Mouse (Mus musculus): ENCODE results near the gene Prss22. TPM values are rescaled to one million over a fixed set of nuclear protein-coding genes. Genes with fewer than 3 reads are reported as not detected.
"Not testable (repeated sequence)": the region's sequence is repeated elsewhere in the genome, so short reads cannot be mapped to it uniquely, and the experiment has no call there.

Prss22 gene
- total and polyA plus RNA-seq, 2 experiments: not detected

- no peak for TF ChIP-seq CTCF (IDR thresholded peaks at IDR 0.05; ENCODE audit: low read depth, low read length)
- TF ChIP-seq POLR2A (IDR thresholded peaks at IDR 0.05; ENCODE audit: extremely low read depth, insufficient read depth, low read length): no peak
- H3K4me3 ChIP-seq (ENCODE audit: insufficient read depth, low read depth, low read length): no peak within 1 kb of the TSS
- 75% methylated on average over 5 of the region's 5 CpGs for WGBS
These were observed 42.7 kb downstream of the Prss22 start, which contains the start of gene Sbpl for GRCm38 (mm10) chr17:23955174-23955573. Gene Sbpl, minus strand, starts transcription at chr17:23955274.

GRCm38 (mm10) chr17:23950828-23951227 is 47.1 kb downstream of the Prss22 start:
- not testable (repeated sequence) for H3K79me2 ChIP-seq (ENCODE audit: control insufficient read depth, insufficient read depth, low read length); H3K4me1 ChIP-seq (ENCODE audit: control insufficient read depth, insufficient read depth, low read length); DNase-seq (ENCODE audit: extremely low read depth, low read depth, low spot score); H3K4me3 ChIP-seq (ENCODE audit: insufficient read depth, low read depth, low read length); H3K27me3 ChIP-seq (ENCODE audit: control insufficient read depth, insufficient read depth, low read length); H3K9ac ChIP-seq (ENCODE audit: low read depth, low read length); H3K27ac ChIP-seq (replicated peaks; ENCODE audit: insufficient read depth, low read depth, low read length); H3K36me3 ChIP-seq (ENCODE audit: control insufficient read depth, insufficient read depth, low read length)
- WGBS: 75% methylated on average over 4 of the region's 4 CpGs

More at GRCm38 (mm10) chr17:23955174-23955573, 42.7 kb downstream of the Prss22 start, which contains the start of gene Sbpl:
- H3K79me2 ChIP-seq (ENCODE audit: control insufficient read depth, insufficient read depth, low read length): no peaks in the 10 kb centered on the region
- no peaks in the 10 kb centered on the region for H3K36me3 ChIP-seq (ENCODE audit: control insufficient read depth, insufficient read depth, low read length)
- H3K9ac ChIP-seq (ENCODE audit: low read depth, low read length): no peak within 1 kb of the TSS
- H3K4me1 ChIP-seq (ENCODE audit: control insufficient read depth, insufficient read depth, low read length): no peaks in the 10 kb centered on the region
- no peaks in the 10 kb centered on the region for H3K27me3 ChIP-seq (ENCODE audit: control insufficient read depth, insufficient read depth, low read length)
- DNase-seq (ENCODE audit: extremely low read depth, low read depth, low spot score): no peak
- H3K27ac ChIP-seq (replicated peaks; ENCODE audit: insufficient read depth, low read depth, low read length): no peak within 1 kb of the TSS

GRCm38 (mm10) chr17:23949068-23949467 is 48.8 kb downstream of the Prss22 start:
- TF ChIP-seq CTCF (IDR thresholded peaks at IDR 0.05; ENCODE audit: low read depth, low read length) (no peak), POLR2A (IDR thresholded peaks at IDR 0.05; ENCODE audit: extremely low read depth, insufficient read depth, low read length) (no peak)
- Histone ChIP-seq H3K27me3 (ENCODE audit: control insufficient read depth, insufficient read depth, low read length) (no peaks in the 10 kb centered on the region), H3K27ac (replicated peaks; ENCODE audit: insufficient read depth, low read depth, low read length) (no peak overlapping the region), H3K79me2 (ENCODE audit: control insufficient read depth, insufficient read depth, low read length) (no peaks in the 10 kb centered on the region), H3K36me3 (ENCODE audit: control insufficient read depth, insufficient read depth, low read length) (no peaks in the 10 kb centered on the region), H3K4me3 (ENCODE audit: insufficient read depth, low read depth, low read length) (no peak overlapping the region), H3K4me1 (ENCODE audit: control insufficient read depth, insufficient read depth, low read length) (no peaks in the 10 kb centered on the region), H3K9ac (ENCODE audit: low read depth, low read length) (no peak overlapping the region)
- WGBS: 80% methylated on average over 2 of the region's 2 CpGs
- no peak for DNase-seq (ENCODE audit: extremely low read depth, low read depth, low spot score)

GRCm38 (mm10) chr17:23947486-23947885 is 50.4 kb downstream of the Prss22 start:
- not testable (repeated sequence) for H3K79me2 ChIP-seq (ENCODE audit: control insufficient read depth, insufficient read depth, low read length); H3K4me3 ChIP-seq (ENCODE audit: insufficient read depth, low read depth, low read length); H3K4me1 ChIP-seq (ENCODE audit: control insufficient read depth, insufficient read depth, low read length); H3K36me3 ChIP-seq (ENCODE audit: control insufficient read depth, insufficient read depth, low read length); H3K27ac ChIP-seq (replicated peaks; ENCODE audit: insufficient read depth, low read depth, low read length); H3K27me3 ChIP-seq (ENCODE audit: control insufficient read depth, insufficient read depth, low read length); DNase-seq (ENCODE audit: extremely low read depth, low read depth, low spot score); H3K9ac ChIP-seq (ENCODE audit: low read depth, low read length)
- 84% methylated on average over 4 of the region's 4 CpGs for WGBS

Other genes starting within 250 kb of the Prss22 start
- gene Flywch1, start 226.5 kb downstream of the Prss22 start, total RNA-seq (2014; rRNA removed): 11.1 and 12.6 TPM in 2 replicates
- 13.8 and 14.2 TPM in 2 replicates for gene Flywch1, start 226.5 kb downstream of the Prss22 start, polyA plus RNA-seq (2012; rRNA removed)
- 1.5 and 1.8 TPM in 2 replicates for gene Flywch2, start 212.0 kb downstream of the Prss22 start, total RNA-seq (2014; rRNA removed)
- 1.5 and 2.6 TPM in 2 replicates for gene Flywch2, start 212.0 kb downstream of the Prss22 start, polyA plus RNA-seq (2012; rRNA removed)
- gene Srrm2, start 207.6 kb downstream of the Prss22 start, total RNA-seq (2014; rRNA removed): 33.0 and 46.5 TPM in 2 replicates
- 177 and 316 TPM in 2 replicates for gene Srrm2, start 207.6 kb downstream of the Prss22 start, polyA plus RNA-seq (2012; rRNA removed)
- gene Elob, start 169.0 kb downstream of the Prss22 start, total RNA-seq (2014; rRNA removed): 153 and 187 TPM in 2 replicates
- gene Elob, start 169.0 kb downstream of the Prss22 start, polyA plus RNA-seq (2012; rRNA removed): 276 and 336 TPM in 2 replicates
- not detected in 2 replicates for gene Prss33, start 162.0 kb downstream of the Prss22 start, total RNA-seq (2014; rRNA removed)
- gene Prss33, start 162.0 kb downstream of the Prss22 start, polyA plus RNA-seq (2012; rRNA removed): not detected in 2 replicates
- gene Prss32, start 154.2 kb downstream of the Prss22 start, total RNA-seq (2014; rRNA removed): not detected in 2 replicates
- gene Prss32, start 154.2 kb downstream of the Prss22 start, polyA plus RNA-seq (2012; rRNA removed): 0.24 and 0.45 TPM in 2 replicates
- 0.13 TPM in 1 of 2 replicates, not detected in the other for gene Prss41, start 153.9 kb downstream of the Prss22 start, total RNA-seq (2014; rRNA removed)
- 0.05 and 0.16 TPM in 2 replicates for gene Prss41, start 153.9 kb downstream of the Prss22 start, polyA plus RNA-seq (2012; rRNA removed)
- gene Prss21, start 130.0 kb downstream of the Prss22 start, total RNA-seq (2014; rRNA removed): not detected in 2 replicates
- not detected in 2 replicates for gene Prss21, start 130.0 kb downstream of the Prss22 start, polyA plus RNA-seq (2012; rRNA removed)
- not detected in 2 replicates for gene Dcpp1, start 117.2 kb downstream of the Prss22 start, total RNA-seq (2014; rRNA removed)
- not detected in 2 replicates for gene Dcpp1, start 117.2 kb downstream of the Prss22 start, polyA plus RNA-seq (2012; rRNA removed)
- not detected in 2 replicates for gene Dcpp2, start 117.2 kb downstream of the Prss22 start, total RNA-seq (2014; rRNA removed)
- gene Dcpp2, start 117.2 kb downstream of the Prss22 start, polyA plus RNA-seq (2012; rRNA removed): not detected in 2 replicates
- gene Dcpp3, start 80.6 kb downstream of the Prss22 start, total RNA-seq (2014; rRNA removed): not detected in 2 replicates
- not detected in 2 replicates for gene Dcpp3, start 80.6 kb downstream of the Prss22 start, polyA plus RNA-seq (2012; rRNA removed)
- not detected in 2 replicates for gene Sbp, start 56.4 kb downstream of the Prss22 start, total RNA-seq (2014; rRNA removed)
- not detected in 2 replicates for gene Sbp, start 56.4 kb downstream of the Prss22 start, polyA plus RNA-seq (2012; rRNA removed)
- not detected in 2 replicates for gene Sbpl, start 42.8 kb downstream of the Prss22 start, total RNA-seq (2014; rRNA removed)
- gene Sbpl, start 42.8 kb downstream of the Prss22 start, polyA plus RNA-seq (2012; rRNA removed): not detected in 2 replicates
- 0.13 and 0.18 TPM in 2 replicates for gene Prss30, start 17.5 kb downstream of the Prss22 start, total RNA-seq (2014; rRNA removed)
- gene Prss30, start 17.5 kb downstream of the Prss22 start, polyA plus RNA-seq (2012; rRNA removed): 0.16 TPM in 2 replicates
- not detected in 2 replicates for gene Prss27, start 40.0 kb upstream of the Prss22 start, total RNA-seq (2014; rRNA removed)
- not detected in 2 replicates for gene Prss27, start 40.0 kb upstream of the Prss22 start, polyA plus RNA-seq (2012; rRNA removed)
- gene Kctd5, start 75.4 kb upstream of the Prss22 start, total RNA-seq (2014; rRNA removed): 4.5 and 4.6 TPM in 2 replicates
- 4.6 and 6.0 TPM in 2 replicates for gene Kctd5, start 75.4 kb upstream of the Prss22 start, polyA plus RNA-seq (2012; rRNA removed)
- 19.7 and 23.6 TPM in 2 replicates for gene Pdpk1, start 152.8 kb upstream of the Prss22 start, total RNA-seq (2014; rRNA removed)
- gene Pdpk1, start 152.8 kb upstream of the Prss22 start, polyA plus RNA-seq (2012; rRNA removed): 8.6 and 10.2 TPM in 2 replicates
- 19.3 and 23.8 TPM in 2 replicates for gene Amdhd2, start 165.7 kb upstream of the Prss22 start, total RNA-seq (2014; rRNA removed)
- 26.7 and 35.4 TPM in 2 replicates for gene Amdhd2, start 165.7 kb upstream of the Prss22 start, polyA plus RNA-seq (2012; rRNA removed)
- 40.0 and 68.4 TPM in 2 replicates for gene Atp6v0c, start 171.6 kb upstream of the Prss22 start, total RNA-seq (2014; rRNA removed)
- 625 and 644 TPM in 2 replicates for gene Atp6v0c, start 171.6 kb upstream of the Prss22 start, polyA plus RNA-seq (2012; rRNA removed)
- gene Tbc1d24, start 207.5 kb upstream of the Prss22 start, total RNA-seq (2014; rRNA removed): 13.3 and 22.2 TPM in 2 replicates
- 23.6 and 31.5 TPM in 2 replicates for gene Tbc1d24, start 207.5 kb upstream of the Prss22 start, polyA plus RNA-seq (2012; rRNA removed)
- 2.3 and 2.8 TPM in 2 replicates for gene Ntn3, start 211.4 kb upstream of the Prss22 start, total RNA-seq (2014; rRNA removed)
- 7.4 and 7.8 TPM in 2 replicates for gene Ntn3, start 211.4 kb upstream of the Prss22 start, polyA plus RNA-seq (2012; rRNA removed)
- gene Tedc2, start 222.8 kb upstream of the Prss22 start, total RNA-seq (2014; rRNA removed): 44.1 and 53.2 TPM in 2 replicates
- gene Tedc2, start 222.8 kb upstream of the Prss22 start, polyA plus RNA-seq (2012; rRNA removed): 61.4 and 78.0 TPM in 2 replicates

Measured in liver, adult 2 months (tissue).